Mouse (Mus musculus): ENCODE measurements around the gene Casz1.

Casz1 gene

DNA sequence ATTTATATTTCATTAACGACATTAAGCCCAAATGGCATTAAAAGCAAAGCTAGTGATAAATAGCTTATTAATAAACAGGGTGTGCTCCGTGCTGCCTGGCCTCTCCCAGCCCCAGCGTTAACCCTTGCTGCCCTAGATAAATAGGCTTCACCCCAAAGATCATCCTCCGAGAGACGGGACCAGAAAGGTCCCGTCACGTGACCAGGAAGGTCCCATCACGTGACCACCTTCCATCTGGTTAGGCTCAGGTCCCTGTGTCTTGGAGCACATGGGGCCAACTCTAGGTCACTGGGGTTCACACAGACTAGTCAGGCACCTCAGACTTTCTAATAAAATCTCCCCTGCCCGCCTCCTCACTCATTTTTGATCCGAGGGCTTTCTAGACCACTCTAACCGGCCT, 42.5 kb downstream of the Casz1 start:
- DNase-seq (ENCODE audit: low spot score) = no peak

GRCm38 (mm10) chr4:148847636-148848035, 43.4 kb downstream of the Casz1 start:
- DNase-seq (ENCODE audit: low spot score) = no peak

DNA sequence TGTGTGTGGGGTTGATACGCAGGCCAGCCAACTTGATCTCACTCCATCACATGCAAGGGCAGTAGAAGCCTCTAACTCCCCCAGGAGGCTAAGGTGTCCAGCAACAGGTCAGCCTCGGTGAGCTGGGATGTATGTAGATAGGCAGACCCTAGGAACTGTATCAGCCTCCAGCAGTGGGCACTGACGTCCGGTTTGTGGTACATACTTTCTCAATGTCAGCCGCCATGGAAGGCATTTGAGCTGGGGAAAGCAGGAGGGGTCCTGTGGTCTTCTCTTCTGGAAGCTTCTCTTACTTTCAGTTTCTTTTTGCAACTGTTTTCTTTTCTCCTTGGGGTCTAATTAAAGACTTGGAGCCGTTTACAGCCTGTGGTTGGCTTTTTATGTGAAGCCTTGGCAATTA, 45.2 kb downstream of the Casz1 start:
- no peak for DNase-seq (ENCODE audit: low spot score)

DNA sequence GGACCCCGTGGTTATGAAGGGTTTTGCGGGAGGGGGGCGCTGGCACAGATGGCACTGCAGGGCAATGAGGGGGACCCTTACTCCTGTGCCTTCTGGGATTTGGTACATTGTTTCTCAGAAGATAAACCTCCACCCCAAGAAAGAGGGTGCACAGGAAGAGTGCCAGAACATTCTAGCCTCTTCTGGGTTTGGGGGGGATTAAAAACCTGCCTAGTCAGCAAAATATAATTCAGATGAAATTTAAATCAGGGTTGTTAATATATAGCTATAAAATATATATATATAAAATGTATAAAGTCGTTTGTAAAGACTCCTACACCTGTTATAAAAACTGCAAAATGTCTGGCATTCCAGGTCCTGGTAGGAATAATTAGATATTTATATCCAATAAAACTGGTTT, 48.8 kb downstream of the Casz1 start:
- no peak for DNase-seq (ENCODE audit: low spot score)

DNA sequence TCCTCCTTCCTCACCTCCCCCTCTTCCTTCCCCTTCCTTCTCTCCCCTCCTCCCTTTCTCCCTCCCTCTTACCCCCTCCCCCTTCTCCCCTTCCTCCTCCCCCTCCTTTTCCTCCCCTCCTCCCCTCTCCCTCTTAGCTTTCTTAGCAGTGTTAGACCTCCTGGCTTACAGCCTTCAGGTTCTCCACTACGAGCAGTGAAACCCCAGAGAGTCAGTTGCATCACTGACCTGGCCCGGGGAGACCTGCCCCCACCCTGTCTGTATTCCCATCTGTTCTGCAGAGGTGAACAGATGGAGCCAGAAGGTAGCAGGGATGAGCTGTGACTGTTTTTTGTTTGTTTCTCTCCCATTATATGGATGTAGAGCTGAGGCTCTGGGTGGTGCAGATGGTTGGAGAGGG, 49.9 kb downstream of the Casz1 start:
- no peak for DNase-seq (ENCODE audit: low spot score)

- DNase-seq (ENCODE audit: low spot score) = no peak
Measured at GRCm38 (mm10) chr4:148855527-148855926, 51.3 kb downstream of the Casz1 start.

DNA sequence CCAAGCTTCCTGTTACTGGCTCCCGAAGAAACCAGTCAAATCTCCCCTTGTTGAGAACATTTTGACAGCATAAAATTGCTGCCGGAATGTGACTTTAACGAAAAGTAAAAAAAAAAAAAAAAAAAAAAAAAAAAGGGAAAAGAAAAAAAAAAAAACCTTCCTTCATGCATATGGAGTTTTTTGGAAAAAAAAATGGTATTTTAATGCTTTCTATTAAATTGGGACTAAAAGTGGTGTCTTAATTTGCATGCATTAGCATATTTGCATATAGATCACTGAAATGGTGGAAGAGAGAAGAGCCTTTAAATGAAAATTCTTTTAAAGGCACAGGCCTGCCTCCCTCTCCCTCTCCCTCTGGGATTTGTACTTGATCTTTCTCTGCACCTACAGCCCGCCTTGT, 52.0 kb downstream of the Casz1 start:
- no peak for DNase-seq (ENCODE audit: low spot score)

- DNase-seq (ENCODE audit: low spot score) = no peak
Measured at GRCm38 (mm10) chr4:148857398-148858084, 53.3 kb downstream of the Casz1 start.

- peak; percentile 36 for DNase-seq (ENCODE audit: low spot score)
Measured at GRCm38 (mm10) chr4:148858194-148858593, 54.0 kb downstream of the Casz1 start.

- DNase-seq (ENCODE audit: low spot score) = no peak
Measured at GRCm38 (mm10) chr4:148859415-148859814, 55.2 kb downstream of the Casz1 start.

DNA sequence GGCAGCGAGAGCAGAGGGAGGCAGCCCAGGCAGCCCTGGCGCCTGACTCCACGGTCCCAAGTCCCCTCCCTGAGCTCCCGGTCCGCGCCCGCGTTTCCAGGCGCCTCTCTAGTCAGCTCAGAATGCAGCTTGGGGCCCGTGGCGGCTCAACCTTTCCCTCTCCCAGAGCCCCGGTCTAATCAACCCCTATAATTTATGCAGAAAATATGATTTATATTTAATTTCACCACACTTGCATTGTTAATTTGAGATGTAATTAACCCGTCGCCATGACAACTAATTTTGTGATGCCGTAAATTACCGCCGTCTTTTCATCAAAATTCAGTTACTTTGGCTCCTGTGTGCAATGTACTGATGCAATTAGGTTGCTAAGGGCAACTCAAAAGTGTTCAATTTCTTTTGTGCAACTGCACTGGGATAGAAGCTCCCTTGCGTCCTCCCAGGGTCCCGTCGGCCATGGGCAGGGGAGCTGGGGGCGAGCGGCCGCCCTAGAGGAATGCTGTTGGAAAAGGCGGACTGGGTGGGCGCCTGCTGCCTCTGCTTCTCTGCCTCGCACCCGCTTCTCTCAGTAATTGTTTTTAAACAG, 55.8 kb downstream of the Casz1 start:
- no peak for DNase-seq (ENCODE audit: low spot score)

- DNase-seq (ENCODE audit: low spot score) = no peak
Measured at GRCm38 (mm10) chr4:148860636-148861035, 56.4 kb downstream of the Casz1 start.

DNA sequence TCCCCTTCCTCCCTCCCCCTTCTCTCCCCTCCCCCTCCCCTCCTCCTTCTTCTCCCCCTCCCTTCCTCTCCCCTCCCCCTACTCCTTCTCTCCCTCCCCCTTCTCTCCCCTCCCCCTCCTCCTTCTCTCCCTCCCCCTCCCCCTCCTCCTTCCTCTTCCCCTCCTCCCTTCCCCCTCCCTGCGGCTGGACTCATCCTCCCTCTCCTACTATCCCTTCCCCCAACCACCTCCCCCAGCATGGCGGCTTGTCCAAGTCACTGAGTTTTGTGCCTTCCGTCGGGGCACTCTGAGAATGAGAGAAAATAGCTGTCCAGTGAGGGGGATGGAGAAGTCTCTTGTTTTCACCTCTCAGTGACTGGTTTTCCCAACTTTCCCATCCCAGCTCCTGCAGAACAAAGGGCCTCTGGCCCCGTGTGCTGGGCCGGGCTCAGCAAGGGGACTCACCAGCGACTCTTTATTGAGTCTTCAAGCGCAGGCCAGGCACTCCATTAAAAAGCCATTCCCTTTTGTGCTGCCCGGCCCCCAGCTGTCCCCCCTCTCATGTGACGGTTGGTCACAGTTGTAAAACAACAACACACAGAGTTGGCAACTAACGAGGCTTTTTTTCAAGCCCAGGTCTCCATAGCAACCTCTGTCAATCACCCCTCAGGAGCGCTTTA, 62.7 kb downstream of the Casz1 start:
- no peak for DNase-seq (ENCODE audit: low spot score)

- peak; percentile 40 for DNase-seq (ENCODE audit: low spot score)
Measured at GRCm38 (mm10) chr4:148867721-148868397, 63.6 kb downstream of the Casz1 start.

- peak; percentile 64 for DNase-seq (ENCODE audit: low spot score)
Measured at GRCm38 (mm10) chr4:148869566-148869965, 65.3 kb downstream of the Casz1 start.

- DNase-seq (ENCODE audit: low spot score) = no peak
Measured at GRCm38 (mm10) chr4:148870496-148870895, 66.3 kb downstream of the Casz1 start.

DNA sequence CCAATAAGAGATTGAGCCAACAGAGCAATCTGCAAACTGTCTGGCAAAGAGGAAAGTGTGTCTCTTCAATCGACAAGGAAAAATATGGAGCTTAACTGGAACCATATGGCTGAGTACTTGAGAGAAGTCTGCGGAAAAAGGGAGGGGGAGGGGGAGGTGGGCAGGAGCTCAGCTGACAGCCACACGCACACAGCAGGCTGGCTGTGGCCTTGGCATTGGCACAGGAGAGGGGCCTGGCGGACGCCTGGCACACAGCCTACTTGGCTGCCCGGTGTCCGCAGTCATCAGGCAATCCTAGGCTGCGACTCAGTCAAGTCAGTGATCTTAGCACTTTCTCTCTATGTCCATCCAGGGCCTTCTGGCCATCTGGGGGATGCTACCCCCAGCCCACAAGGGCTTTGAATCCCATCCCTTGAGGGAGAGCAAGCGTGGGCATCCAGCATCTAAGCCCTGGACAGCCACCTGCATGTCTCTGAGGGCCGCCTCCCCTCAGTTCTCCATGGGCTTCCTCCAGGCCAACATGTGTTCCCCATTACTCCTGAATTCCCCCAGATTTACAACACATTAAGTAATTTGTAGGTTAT, 67.6 kb downstream of the Casz1 start:
- DNase-seq (ENCODE audit: low spot score) = peak; percentile 72

- no peak for DNase-seq (ENCODE audit: low spot score)
Measured at GRCm38 (mm10) chr4:148872372-148872771, 68.1 kb downstream of the Casz1 start.

- no peak for DNase-seq (ENCODE audit: low spot score)
Measured at GRCm38 (mm10) chr4:148872783-148873182, 68.6 kb downstream of the Casz1 start.

DNA sequence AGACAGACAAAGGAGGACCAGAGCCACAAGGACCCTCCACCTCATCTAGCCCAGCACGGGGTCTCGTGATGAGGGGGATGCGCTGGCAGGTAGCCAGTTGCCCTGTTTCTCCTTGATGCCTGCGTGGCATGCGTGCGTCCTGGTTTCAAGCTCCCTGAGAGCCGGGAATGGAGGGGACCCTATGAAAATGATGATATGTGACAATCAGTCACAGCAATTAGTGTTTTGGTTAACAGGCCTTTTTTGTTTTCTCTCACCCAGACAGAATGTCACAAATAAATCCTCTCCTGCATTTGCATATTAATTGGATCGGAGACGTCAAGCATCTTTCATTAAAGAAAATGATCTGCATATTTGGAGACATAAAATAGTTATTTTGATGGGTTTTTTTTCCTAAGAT, 71.9 kb downstream of the Casz1 start:
- DNase-seq (ENCODE audit: low spot score) = no peak

DNA sequence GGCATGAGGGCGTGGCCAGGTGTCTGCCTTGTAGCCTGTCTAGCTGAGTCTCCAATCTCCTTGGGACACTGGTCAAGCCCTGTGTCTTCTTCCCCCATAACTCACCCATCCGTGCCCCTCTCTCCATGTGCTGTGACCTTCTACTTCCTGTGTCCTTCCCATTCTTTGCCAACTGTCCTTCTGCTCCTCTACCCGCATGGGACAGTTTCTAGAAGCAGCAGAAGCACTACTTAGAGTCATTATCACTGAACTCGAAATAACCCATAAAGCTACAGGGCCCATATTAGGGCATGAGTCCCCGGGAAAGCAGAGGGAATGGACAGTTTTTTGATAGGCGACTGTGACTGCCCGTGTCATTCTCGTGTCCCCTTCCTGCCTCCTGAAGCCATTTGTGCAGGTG, 72.6 kb downstream of the Casz1 start:
- DNase-seq (ENCODE audit: low spot score) = no peak

DNA sequence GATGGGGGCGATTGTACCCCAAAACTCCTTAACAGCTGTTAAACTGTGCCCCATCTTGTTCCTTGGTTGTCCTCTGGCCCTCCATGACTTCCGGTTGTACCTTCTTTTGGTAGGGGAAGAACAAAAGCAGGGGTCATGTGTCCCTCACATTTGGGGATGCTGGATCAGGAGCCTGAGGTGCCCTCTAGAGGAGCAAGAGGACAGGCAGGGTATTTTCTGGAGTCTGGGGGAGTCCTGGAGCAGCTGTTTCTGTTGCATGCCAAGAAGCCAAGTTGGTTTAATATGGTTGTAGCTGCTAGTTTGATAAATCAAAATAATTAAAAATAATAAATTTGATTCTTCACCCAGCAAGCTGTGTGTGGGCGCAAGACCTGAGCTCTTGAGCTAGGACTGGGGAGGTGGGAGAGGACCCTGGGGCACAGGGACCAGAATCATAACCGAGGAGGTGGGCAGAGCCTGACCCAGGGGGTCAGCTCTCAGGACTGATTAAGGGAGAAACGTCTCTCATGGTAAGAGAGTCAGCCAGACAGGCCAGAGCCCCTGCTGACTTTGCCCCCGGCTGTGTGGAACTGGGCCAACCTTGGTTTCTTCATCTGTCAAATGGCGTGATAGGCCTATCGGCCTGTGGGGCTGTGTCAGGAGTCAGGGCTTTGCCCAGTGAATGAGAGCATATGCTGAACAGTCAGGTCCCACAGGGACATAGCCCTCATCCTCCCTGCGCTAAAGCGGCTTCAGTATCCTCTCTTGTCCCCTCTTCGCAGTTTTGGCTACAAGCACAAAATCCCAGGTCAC, 74.2 kb downstream of the Casz1 start:
- no peak for DNase-seq (ENCODE audit: low spot score)
